Mouse (Mus musculus) CH12.LX (cell line): Measurements from ENCODE around the gene Hint3. TPM values are rescaled to one million over a fixed set of nuclear protein-coding genes. Genes with fewer than 3 reads are reported as not detected.

Experiments
- DNase-seq: peaks from one replicate; pipeline ENCODE4 v3.0.0-alpha.2; 2013; ENCODE audit errors: extremely low read depth
- H3K27ac ChIP-seq: 2 replicates; pipeline ENCODE4 v1.5.1; 2012; ENCODE audit warnings: low read depth, mild to moderate bottlenecking, control low read depth, moderate library complexity; ENCODE audit not compliant: insufficient read depth
- H3K27me3 ChIP-seq: replicated peaks from 2 replicates; pipeline ENCODE3; 2012; ENCODE audit warnings: inconsistent platforms
- H3K36me3 ChIP-seq, 2 experiments: replicated peaks in 1 of 2; 2 replicates each; pipeline versions ENCODE3 to v1.6.1; 2012; ENCODE audit warnings: inconsistent platforms in 1 of 2, low read length in 1 of 2, mild to moderate bottlenecking in 1 of 2, mixed read lengths in 1 of 2, moderate library complexity in 1 of 2; ENCODE audit not compliant: control insufficient read depth in 1 of 2, insufficient read depth in 1 of 2
- H3K4me1 ChIP-seq, 2 experiments: 2 replicates each; pipeline ENCODE4 v1.6.1; 2012; ENCODE audit warnings: inconsistent platforms in 1 of 2, moderate library complexity in 1 of 2; ENCODE audit not compliant: insufficient read depth in 2 of 2, control insufficient read depth in 1 of 2
- H3K4me2 ChIP-seq: 2 replicates; pipeline ENCODE4 v1.6.1; 2012; ENCODE audit warnings: low read depth, mild to moderate bottlenecking, control low read depth; ENCODE audit not compliant: poor library complexity, insufficient read depth, severe bottlenecking
- H3K4me3 ChIP-seq, 3 experiments: fragments of 150-350 bp in 1 of 3; sonication (generic) in 1 of 3; replicated peaks in 1 of 3; 2 replicates each; pipeline versions ENCODE3 to v1.5.1; 2011 to 2012; ENCODE audit warnings: low read depth in 2 of 3, low read length in 2 of 3, mild to moderate bottlenecking in 2 of 3, moderate library complexity in 2 of 3, control low read depth in 1 of 3, improper control_type of control experiment in 1 of 3, inconsistent platforms in 1 of 3, mixed read lengths in 1 of 3; ENCODE audit not compliant: poor library complexity in 1 of 3
- H3K79me2 ChIP-seq: replicated peaks from 2 replicates; pipeline ENCODE4 v1.6.1; 2012; ENCODE audit warnings: mild to moderate bottlenecking, moderate library complexity; ENCODE audit not compliant: control insufficient read depth, poor library complexity, insufficient read depth, severe bottlenecking; ENCODE audit errors: extremely low read depth
- H3K9ac ChIP-seq: 2 replicates; pipeline ENCODE4 v1.6.1; 2012; ENCODE audit warnings: low read depth, mild to moderate bottlenecking, control low read depth, moderate library complexity; ENCODE audit not compliant: insufficient read depth
- H3K9me3 ChIP-seq: replicated peaks from 2 replicates; pipeline ENCODE3; 2012; ENCODE audit warnings: low read length, inconsistent platforms, mixed read lengths
- CHD1 ChIP-seq: IDR thresholded peaks from 2 replicates; pipeline ENCODE4 v1.6.1; 2012; ENCODE audit warnings: low read depth, low read length, improper control_type of control experiment, inconsistent platforms
- CTCF ChIP-seq, 2 experiments: IDR thresholded peaks in 1 of 2; conservative IDR thresholded peaks in 1 of 2; 2 replicates each; pipeline ENCODE4 v1.5.1; 2011 to 2012; ENCODE audit warnings: low read depth in 2 of 2, low read length in 2 of 2, improper control_type of control experiment in 1 of 2, inconsistent platforms in 1 of 2, mild to moderate bottlenecking in 1 of 2, moderate library complexity in 1 of 2
- ELF1 ChIP-seq: IDR thresholded peaks from 2 replicates; pipeline ENCODE4 v1.6.1; 2014; ENCODE audit warnings: low read depth, mild to moderate bottlenecking, inconsistent platforms, low read length, improper control_type of control experiment
- EP300 ChIP-seq: IDR thresholded peaks from 2 replicates; pipeline ENCODE4 v1.6.1; 2011; ENCODE audit warnings: low read length, improper control_type of control experiment
- GABPA ChIP-seq: IDR thresholded peaks from 2 replicates; pipeline ENCODE4 v1.6.1; 2012; ENCODE audit warnings: low read depth, low read length, improper control_type of control experiment, inconsistent platforms; ENCODE audit not compliant: insufficient replicate concordance
- HCFC1 ChIP-seq: IDR thresholded peaks from 2 replicates; pipeline ENCODE4 v1.6.1; 2012; ENCODE audit warnings: low read depth, mild to moderate bottlenecking, inconsistent platforms, low read length, improper control_type of control experiment
- JUN ChIP-seq: IDR thresholded peaks from 2 replicates; pipeline ENCODE4 v1.6.1; 2011; ENCODE audit warnings: low read depth, mild to moderate bottlenecking, low read length, improper control_type of control experiment, moderate library complexity; ENCODE audit not compliant: insufficient read depth
- KAT2A ChIP-seq: IDR thresholded peaks from 2 replicates; pipeline ENCODE4 v1.6.1; 2012; ENCODE audit warnings: low read length, improper control_type of control experiment, inconsistent platforms; ENCODE audit not compliant: insufficient replicate concordance
- MAX ChIP-seq: IDR thresholded peaks from 2 replicates; pipeline ENCODE4 v1.6.1; 2011; ENCODE audit warnings: low read length, improper control_type of control experiment
- MAZ ChIP-seq: IDR thresholded peaks from 2 replicates; pipeline ENCODE4 v1.6.1; 2012; ENCODE audit warnings: low read depth, mild to moderate bottlenecking, inconsistent platforms, low read length, improper control_type of control experiment, moderate library complexity
- MEF2A ChIP-seq: IDR thresholded peaks from 2 replicates; pipeline ENCODE4 v1.6.1; 2014; ENCODE audit warnings: low read depth, mild to moderate bottlenecking, inconsistent platforms, low read length, improper control_type of control experiment, borderline replicate concordance
- NRF1 ChIP-seq: IDR thresholded peaks from 2 replicates; pipeline ENCODE4 v1.6.1; 2014; ENCODE audit warnings: low read depth, mild to moderate bottlenecking, inconsistent platforms, low read length, improper control_type of control experiment, moderate library complexity
- POLR2A ChIP-seq: IDR thresholded peaks from 2 replicates; pipeline ENCODE4 v1.6.1; 2011; ENCODE audit warnings: low read depth, mild to moderate bottlenecking, improper control_type of control experiment, low read length
- RAD21 ChIP-seq: IDR thresholded peaks from 2 replicates; pipeline ENCODE4 v1.6.1; 2011; ENCODE audit warnings: low read depth, mild to moderate bottlenecking, low read length, improper control_type of control experiment, moderate library complexity
- SIN3A ChIP-seq: IDR thresholded peaks from 2 replicates; pipeline ENCODE4 v1.6.1; 2012; ENCODE audit warnings: low read length, improper control_type of control experiment, inconsistent platforms
- SMC3 ChIP-seq: IDR thresholded peaks from 2 replicates; pipeline ENCODE4 v1.6.1; 2011; ENCODE audit warnings: low read depth, low read length, improper control_type of control experiment
- UBTF ChIP-seq: IDR thresholded peaks from 2 replicates; pipeline ENCODE4 v1.6.1; 2012; ENCODE audit warnings: low read depth, mild to moderate bottlenecking, inconsistent platforms, low read length, improper control_type of control experiment, moderate library complexity
- USF1 ChIP-seq: IDR thresholded peaks from 2 replicates; pipeline ENCODE4 v1.6.1; 2014; ENCODE audit warnings: low read depth, mild to moderate bottlenecking, inconsistent platforms, low read length, improper control_type of control experiment
- USF2 ChIP-seq: conservative IDR thresholded peaks from 2 replicates; pipeline ENCODE4 v1.6.1; 2011; ENCODE audit warnings: low read depth, low read length, improper control_type of control experiment
- ZC3H11A ChIP-seq: IDR thresholded peaks from 2 replicates; pipeline ENCODE4 v1.6.1; 2012; ENCODE audit warnings: low read depth, mild to moderate bottlenecking, inconsistent platforms, low read length, improper control_type of control experiment
- dilution Hi-C: fragments of 300-500 bp; cut with MboI; formaldehyde crosslinking; loops from 2 replicates; pipeline ENCODE4 v1.14.3; 2020; ENCODE audit warnings: low sequenced_read_pairs; ENCODE audit not compliant: extremely low pct_unique_long_range_greater_than_20kb, extremely low pct_ligation_motif_present
- in situ Hi-C: fragments of 300-500 bp; cut with MboI; formaldehyde crosslinking; loops from 3 replicates; pipeline ENCODE4 v1.14.3; 2019; ENCODE audit warnings: low sequenced_read_pairs, low pct_ligation_motif_present, low pct_unique_long_range_greater_than_20kb, mixed read lengths
- polyA plus RNA-seq: library from polyadenylated mRNA; unstranded; fragments of >175 nt; gene quantifications from 2 replicates; pipeline ENCODE4 v1.2.1, GENCODE M21; 2012; ENCODE audit warnings: low read depth; ENCODE audit not compliant: insufficient read length
- total RNA-seq, 2 experiments: library from RNA; depleted of rRNA; stranded (reverse); fragments of 300-350 nt in 1 of 2; fragments of >200 nt in 1 of 2; gene quantifications; 2 replicates each; pipeline ENCODE4 v1.2.3; 2012 to 2014

The Hint3 gene
- total and polyA plus RNA-seq, 3 experiments: 10.3 to 16.1 (median 14.2) TPM

DNA sequence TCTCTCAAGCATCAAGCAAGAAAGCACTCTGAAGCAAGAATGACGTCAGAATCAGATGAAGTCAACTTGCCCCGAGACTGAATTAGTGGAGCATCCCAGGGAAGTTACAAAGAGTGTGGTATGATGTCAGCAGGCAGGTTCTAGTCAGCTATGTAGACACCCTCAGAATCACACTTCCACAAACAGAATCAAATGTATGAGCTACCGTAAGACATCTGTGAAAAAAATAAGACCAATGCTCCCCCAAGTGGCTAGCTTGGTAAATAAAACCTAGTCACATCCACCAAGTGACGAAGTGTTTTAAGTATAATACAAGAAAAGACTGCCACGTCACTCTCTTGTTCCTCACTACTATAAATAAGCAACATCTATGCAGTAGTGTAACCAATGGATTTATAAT lies 42.4 kb downstream of the Hint3 start:
- H3K9me3 ChIP-seq: no peaks in the 10 kb centered on the region
- peaks cover 32 to 71% of the 10 kb centered on the region in 2 experiments for H3K36me3 ChIP-seq
- peak; percentile 26 for DNase-seq
- H3K27ac ChIP-seq: no peak overlapping the region
- dilution Hi-C loops (no loop called here), in situ Hi-C loops (no loop called here)
- H3K4me1 ChIP-seq: peaks cover 0 to 4% of the 10 kb centered on the region in 2 experiments; a peak in 1 of 4 replicates
- no peak overlapping the region for H3K9ac ChIP-seq
- TF ChIP-seq UBTF (no peak), RAD21 (peak; percentile 40), SMC3 (peak; percentile 7; the same call in 1 of the 2 replicates), CTCF (conservative IDR thresholded peaks at IDR 0.05 in 1 of 2, IDR thresholded peaks at IDR 0.05 in 1 of 2; ENCODE audit: low read depth in 2 of 2, low read length in 2 of 2) (peak in 1 of 2 experiments; percentile 39; a peak in 2 of 4 replicates), MAZ (no peak)
- no peak overlapping the region for H3K4me3 ChIP-seq
- no peaks in the 10 kb centered on the region for H3K27me3 ChIP-seq
- no peaks in the 10 kb centered on the region for H3K79me2 ChIP-seq
- no peak overlapping the region for H3K4me2 ChIP-seq

DNA sequence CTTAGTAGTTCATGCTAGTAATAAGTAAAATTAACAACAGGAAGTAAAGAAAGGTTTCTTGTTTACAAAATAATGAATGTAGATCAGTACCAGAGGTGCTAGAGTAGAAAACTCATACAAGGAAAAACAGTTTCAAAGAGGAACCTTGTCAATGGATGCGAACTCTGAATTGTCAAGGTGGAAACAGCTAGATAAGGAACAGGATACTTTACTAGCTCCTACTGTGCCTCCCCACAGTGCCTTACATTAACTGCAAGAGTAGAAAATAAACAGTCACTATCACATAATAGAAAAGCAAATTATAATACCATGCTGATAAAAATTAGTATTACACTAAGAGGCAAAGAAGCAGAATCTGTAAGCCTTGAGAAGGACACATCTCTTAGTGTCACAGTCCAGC lies 43.7 kb downstream of the Hint3 start:
- no peak overlapping the region for H3K9ac ChIP-seq
- no peaks in the 10 kb centered on the region for H3K9me3 ChIP-seq
- H3K36me3 ChIP-seq: peaks cover 34 to 62% of the 10 kb centered on the region in 2 experiments
- peaks cover 0 to 4% of the 10 kb centered on the region in 2 experiments; a peak in 1 of 4 replicates for H3K4me1 ChIP-seq
- in situ Hi-C loops: no loop called here
- H3K4me3 ChIP-seq: no peak overlapping the region
- dilution Hi-C loops: no loop called here
- TF ChIP-seq HCFC1 (no peak), CTCF (conservative IDR thresholded peaks at IDR 0.05 in 1 of 2, IDR thresholded peaks at IDR 0.05 in 1 of 2; ENCODE audit: low read depth in 2 of 2, low read length in 2 of 2) (no peak), MAX (no peak), ELF1 (no peak), GABPA (no peak), MEF2A (no peak), UBTF (no peak), CHD1 (no peak), KAT2A (no peak), USF1 (no peak), SMC3 (no peak), EP300 (no peak), SIN3A (no peak), POLR2A (no peak), USF2 (no peak), NRF1 (no peak), JUN (no peak), ZC3H11A (no peak)
- DNase-seq: no peak
- no peak overlapping the region for H3K27ac ChIP-seq
- H3K79me2 ChIP-seq: peaks cover 2% of the 10 kb centered on the region
- H3K4me2 ChIP-seq: no peak overlapping the region
- no peaks in the 10 kb centered on the region for H3K27me3 ChIP-seq
